In genomic region chr2:141434731-141435570, GRCm38 (mm10) we compare ENCODE assay signal across 9 mouse cellular contexts.
DNase-seq lines count a peak whose midpoint lies in the region; ATAC-seq and TF ChIP-seq lines count a peak whose summit lies in the region.
"Had no signal": no experiment of that assay in that cellular context is flagged by ENCODE, and none has a peak within 500 bp of the region (broad histone marks: within the 10 kb centered on the region; RNA-seq: fewer than 3 reads in every experiment).

No protein-coding gene starts in this region.

- TF ChIP-seq CTCF in liver, postnatal 0 days (IDR thresholded peaks at IDR 0.05; ENCODE audit: low read depth): no peak

- no peak overlapping the region for H3K27ac ChIP-seq in liver, postnatal 0 days (ENCODE audit: low read depth)
- H3K27ac ChIP-seq: heart, embryonic 15.5 days had no signal

- H3K27me3 ChIP-seq in liver, postnatal 0 days (ENCODE audit: insufficient read depth, low read length): no peaks in the 10 kb centered on the region
- H3K27me3 ChIP-seq: heart, embryonic 15.5 days had no signal

- 66% methylated on average over 16 of the region's 16 CpGs for WGBS in liver, postnatal 0 days (ENCODE audit: insufficient replicate concordance)

- H3K36me3 ChIP-seq in liver, postnatal 0 days (replicated peaks; ENCODE audit: insufficient read depth, low read length): no peaks in the 10 kb centered on the region
- H3K36me3 ChIP-seq: heart, embryonic 15.5 days had no signal

- H3K4me2 ChIP-seq in liver, postnatal 0 days (ENCODE audit: low read depth, low read length): no peak overlapping the region
- H3K4me2 ChIP-seq: heart, embryonic 15.5 days had no signal

- no peaks in the 10 kb centered on the region for H3K4me1 ChIP-seq in liver, postnatal 0 days (ENCODE audit: insufficient read depth)
- H3K4me1 ChIP-seq: heart, embryonic 15.5 days had no signal

- ATAC-seq in liver, postnatal 0 days: no peak

- no peak overlapping the region for H3K4me3 ChIP-seq in liver, postnatal 0 days (ENCODE audit: low read depth, low read length)
- H3K4me3 ChIP-seq: heart, embryonic 15.5 days had no signal

- H3K9ac ChIP-seq in liver, postnatal 0 days (replicated peaks): no peak overlapping the region
- H3K9ac ChIP-seq: heart, embryonic 15.5 days had no signal

- no peak for TF ChIP-seq EP300 in liver, postnatal 0 days (IDR thresholded peaks at IDR 0.05; ENCODE audit: low read depth)

- H3K9me3 ChIP-seq in liver, postnatal 0 days (ENCODE audit: low read length): no peaks in the 10 kb centered on the region
- H3K9me3 ChIP-seq: heart, embryonic 15.5 days had no signal

- DNase-seq in adrenal gland, postnatal 14 days: peak; percentile 19
- no peak for DNase-seq in adrenal gland, adult 18-20 months (ENCODE audit: low spot score in 2 of 2)
- DNase-seq in Muller cell, postnatal 12 days (ENCODE audit: inconsistent ontology term): peak; percentile 84
- peak; percentile 4 to 9 for DNase-seq in frontal cortex, postnatal 25 days (ENCODE audit: low spot score in 2 of 2)
- DNase-seq in layer of hippocampus, postnatal 10 days (ENCODE audit: low spot score in 2 of 2): peak; percentile 28 to 30
- peak; percentile 50 to 53 for DNase-seq in right cerebral cortex, adult 2 months (ENCODE audit: low spot score in 2 of 2)
- no peak for DNase-seq in liver, postnatal 0 days
- no peak for DNase-seq in thymus, adult 18-20 months

Comparison
In these comparisons a context has a peak if more than half of its experiments do, and no peak if none do; other contexts are left out.
1. DNase-seq: peak in adrenal gland, postnatal 14 days (single experiment), Muller cell, postnatal 12 days (single experiment), frontal cortex, postnatal 25 days (2 of 2), layer of hippocampus, postnatal 10 days (2 of 2) and right cerebral cortex, adult 2 months (2 of 2); none in adrenal gland, adult 18-20 months (0 of 2), liver, postnatal 0 days (single experiment) and thymus, adult 18-20 months (0 of 2).